Comparison of ENCODE assay signal across 9 mouse cellular contexts in the genomic region with DNA sequence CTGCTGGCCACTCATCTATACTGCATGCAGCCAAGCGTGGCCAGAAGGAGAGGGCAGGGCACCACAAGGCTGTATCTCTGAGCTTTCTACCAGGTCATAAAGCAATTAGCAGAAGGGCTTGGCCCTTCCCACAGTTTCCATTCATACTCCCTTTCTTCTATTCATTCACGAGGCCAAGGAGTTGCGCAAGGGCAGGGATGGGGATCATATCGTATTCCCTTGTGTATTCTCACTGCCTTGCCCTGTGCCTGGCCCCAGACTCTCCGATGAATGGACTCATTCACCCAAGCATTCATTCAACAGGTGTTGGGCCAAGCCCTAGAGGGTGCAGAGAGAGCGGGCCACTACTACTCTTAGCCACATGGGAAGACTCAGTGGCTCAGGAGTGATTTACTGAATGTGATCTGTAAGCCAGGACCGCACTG.
DNase-seq lines count a peak whose midpoint lies in the region; ATAC-seq and TF ChIP-seq lines count a peak whose summit lies in the region.
"Had no signal": no experiment of that assay in that cellular context is flagged by ENCODE, and none has a peak within 500 bp of the region (broad histone marks: within the 10 kb centered on the region; RNA-seq: fewer than 3 reads in every experiment).

No protein-coding gene starts in this region.

- no peak for ATAC-seq in hindbrain, embryonic 11.5 days (ENCODE audit: low FRiP score)
- no peak for ATAC-seq in hindbrain, embryonic 16.5 days
- ATAC-seq in limb, embryonic 13.5 days (ENCODE audit: low FRiP score, low read depth) = 0 out of 2 replicates have a peak, but pooled peaks have one; percentile 6
- ATAC-seq: liver, embryonic 12.5 days had no signal

- H3K4me2 ChIP-seq in hindbrain, embryonic 11.5 days (replicated peaks; ENCODE audit: low read depth, low read length) = no peak overlapping the region
- H3K4me2 ChIP-seq in hindbrain, embryonic 16.5 days (ENCODE audit: low read length) = no peak overlapping the region
- H3K4me2 ChIP-seq in limb, embryonic 13.5 days (replicated peaks) = no peak overlapping the region

- no peak for DNase-seq in hindbrain, embryonic 11.5 days (ENCODE audit: low spot score)
- peak; percentile 51 for DNase-seq in ZHBTc4 (ENCODE audit: low read depth, low spot score)
- DNase-seq in cerebellum, adult 8-10 months = no peak
- DNase-seq in right cerebral cortex, postnatal 36 days (ENCODE audit: low spot score in 2 of 2) = no peak
- DNase-seq: kidney, postnatal 25 days had no signal

- H3K4me1 ChIP-seq in hindbrain, embryonic 11.5 days (replicated peaks; ENCODE audit: control insufficient read depth, insufficient read depth, low read length) = peaks cover 24% of the 10 kb centered on the region
- H3K4me1 ChIP-seq in hindbrain, embryonic 16.5 days (ENCODE audit: control insufficient read depth, insufficient read depth, low read depth, low read length) = peaks cover 20% of the 10 kb centered on the region
- peaks cover 35% of the 10 kb centered on the region for H3K4me1 ChIP-seq in E14TG2a.4 (replicated peaks; ENCODE audit: low read depth, low read length)
- peaks cover 48% of the 10 kb centered on the region for H3K4me1 ChIP-seq in limb, embryonic 13.5 days

- peak overlapping the region; percentile 94 for H3K27ac ChIP-seq in hindbrain, embryonic 11.5 days (ENCODE audit: low read depth, low read length)
- no peak overlapping the region for H3K27ac ChIP-seq in hindbrain, embryonic 16.5 days (ENCODE audit: low read depth, low read length)
- no peak overlapping the region for H3K27ac ChIP-seq in limb, embryonic 13.5 days
- H3K27ac ChIP-seq: liver, embryonic 12.5 days had no signal

- no peaks in the 10 kb centered on the region for H3K27me3 ChIP-seq in hindbrain, embryonic 11.5 days (ENCODE audit: control insufficient read depth, insufficient read depth, low read length)
- peaks cover 2% of the 10 kb centered on the region; the same call in 1 of the 2 replicates for H3K27me3 ChIP-seq in hindbrain, embryonic 16.5 days (replicated peaks; ENCODE audit: control insufficient read depth, insufficient read depth, low read length)
- H3K27me3 ChIP-seq in E14TG2a.4 (ENCODE audit: insufficient read depth, low read length) = peaks cover 50% of the 10 kb centered on the region
- no peaks in the 10 kb centered on the region for H3K27me3 ChIP-seq in limb, embryonic 13.5 days

- H3K36me3 ChIP-seq in hindbrain, embryonic 11.5 days (ENCODE audit: control insufficient read depth, insufficient read depth, low read length) = no peaks in the 10 kb centered on the region
- H3K36me3 ChIP-seq in hindbrain, embryonic 16.5 days (ENCODE audit: control insufficient read depth, insufficient read depth, low read length) = no peaks in the 10 kb centered on the region
- H3K36me3 ChIP-seq in E14TG2a.4 (ENCODE audit: insufficient read depth, low read length) = no peaks in the 10 kb centered on the region
- no peaks in the 10 kb centered on the region for H3K36me3 ChIP-seq in limb, embryonic 13.5 days
- H3K36me3 ChIP-seq: liver, embryonic 12.5 days had no signal

- no peak overlapping the region for H3K9ac ChIP-seq in hindbrain, embryonic 11.5 days (ENCODE audit: low read depth, low read length)
- H3K9ac ChIP-seq in hindbrain, embryonic 16.5 days (ENCODE audit: low read depth, low read length) = no peak overlapping the region
- no peak overlapping the region for H3K9ac ChIP-seq in limb, embryonic 13.5 days
- H3K9ac ChIP-seq: liver, embryonic 12.5 days had no signal

- H3K9me3 ChIP-seq in hindbrain, embryonic 11.5 days (ENCODE audit: control insufficient read depth, low read length) = no peaks in the 10 kb centered on the region
- H3K9me3 ChIP-seq in hindbrain, embryonic 16.5 days (ENCODE audit: control insufficient read depth, low read length) = no peaks in the 10 kb centered on the region
- peaks cover 33% of the 10 kb centered on the region for H3K9me3 ChIP-seq in E14TG2a.4 (ENCODE audit: low read length)
- H3K9me3 ChIP-seq in limb, embryonic 13.5 days = no peaks in the 10 kb centered on the region
- H3K9me3 ChIP-seq: liver, embryonic 12.5 days had no signal

- H3K4me3 ChIP-seq in hindbrain, embryonic 11.5 days (ENCODE audit: low read depth, low read length) = no peak overlapping the region
- no peak overlapping the region for H3K4me3 ChIP-seq in hindbrain, embryonic 16.5 days (ENCODE audit: low read length)
- H3K4me3 ChIP-seq in E14TG2a.4 (replicated peaks; ENCODE audit: low read length) = 0 out of 2 replicates have a peak overlapping the region, but pooled peaks have one; percentile 50
- no peak overlapping the region for H3K4me3 ChIP-seq in limb, embryonic 13.5 days
- H3K4me3 ChIP-seq: liver, embryonic 12.5 days had no signal

- TF ChIP-seq CTCF in E14TG2a.4 (conservative IDR thresholded peaks at IDR 0.05; ENCODE audit: low read length) = no peak

- 27% methylated on average over 7 of the region's 7 CpGs for WGBS in hindbrain, embryonic 11.5 days
- 38% methylated on average over 7 of the region's 7 CpGs for WGBS in hindbrain, embryonic 16.5 days
- 64% methylated on average over 7 of the region's 7 CpGs for WGBS in limb, embryonic 13.5 days
